Mouse (Mus musculus): Measurements from ENCODE around the gene Gm10037. TPM values are rescaled to one million over a fixed set of nuclear protein-coding genes. Genes with fewer than 3 reads are reported as not detected.
"Not testable (repeated sequence)": the region's sequence is repeated elsewhere in the genome, so short reads cannot be mapped to it uniquely, and the experiment has no call there.

The Gm10037 gene
- polyA plus RNA-seq (2014; fragmentation: Nextera tagmentation; extraction: Ambion mirVana) = 2.6 and 2.7 TPM in 2 replicates

DNA sequence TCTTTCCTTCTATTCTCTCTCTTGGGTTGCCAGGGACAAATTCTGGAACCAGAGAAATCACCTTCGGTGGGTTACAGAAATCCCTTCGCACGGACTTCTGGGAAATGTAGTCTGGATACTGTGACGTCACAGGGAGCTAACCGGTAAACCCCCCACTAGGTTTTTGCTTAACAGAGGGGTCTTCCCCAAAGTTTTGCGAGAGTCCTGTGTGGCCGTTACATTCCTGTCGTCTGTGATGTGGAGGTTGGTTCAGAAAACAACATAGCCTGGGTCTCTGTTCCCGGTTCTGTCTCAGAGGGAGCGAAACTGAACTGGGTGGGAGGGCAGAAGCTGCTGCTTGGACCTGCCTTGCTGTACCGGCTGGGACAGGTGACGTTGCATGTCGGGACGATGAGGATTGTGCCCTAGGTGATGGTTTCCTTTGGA lies at the start of gene Gm10037:
TSS of gene Gm10037 (plus strand) at position 196 of the 426 bp plus-strand sequence.
- peak; percentile 80 for ATAC-seq (ENCODE audit: low FRiP score, low TSS enrichment)
- no peak within 1 kb of the TSS for H3K27ac ChIP-seq (ENCODE audit: low read depth, low read length)
- no peaks in the 10 kb centered on the region for H3K27me3 ChIP-seq (ENCODE audit: control insufficient read depth, insufficient read depth, low read length)
- peak within 1 kb of the TSS; percentile 32 for H3K9ac ChIP-seq (ENCODE audit: low read depth, low read length)
- no peaks in the 10 kb centered on the region for H3K4me1 ChIP-seq (ENCODE audit: control insufficient read depth, insufficient read depth, low read length)
- H3K9me3 ChIP-seq (ENCODE audit: control insufficient read depth, low read length) = peaks cover 7% of the 10 kb centered on the region
- H3K4me3 ChIP-seq (ENCODE audit: low read length) = peak within 1 kb of the TSS; percentile 48
- 4% methylated on average over 14 of the region's 14 CpGs for WGBS
- peaks cover 8% of the 10 kb centered on the region; the same call in 1 of the 2 replicates for H3K36me3 ChIP-seq (ENCODE audit: control insufficient read depth, insufficient read depth, low read length)
- H3K4me2 ChIP-seq (replicated peaks; ENCODE audit: low read depth, low read length) = peak within 1 kb of the TSS; percentile 41

DNA sequence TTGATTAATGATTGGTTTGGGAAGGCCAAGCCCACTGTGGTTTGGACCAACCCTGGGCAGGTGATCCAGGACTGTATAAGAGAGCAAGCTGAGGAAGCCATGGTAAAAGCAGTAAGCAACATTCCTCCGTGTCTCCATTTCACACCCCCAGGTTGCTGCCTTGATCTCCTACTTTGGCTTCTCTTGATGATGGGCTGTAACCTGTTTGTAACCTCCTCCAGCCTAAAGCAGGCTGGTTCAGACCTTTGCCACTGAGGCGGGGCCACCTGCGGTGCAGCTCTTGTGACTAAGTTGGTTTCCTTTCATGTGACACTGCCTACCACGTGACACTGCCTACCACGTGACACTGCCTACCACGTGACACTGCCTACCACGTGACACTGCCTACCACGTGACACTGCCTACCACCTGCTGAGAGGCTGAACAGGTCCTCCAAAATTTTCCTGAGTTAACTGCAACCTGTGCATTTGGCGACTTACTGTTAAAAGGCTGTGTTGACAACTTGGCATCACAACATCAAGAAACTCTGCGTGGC lies 38.9 kb upstream of the Gm10037 start:
- H3K4me2 ChIP-seq (replicated peaks; ENCODE audit: low read depth, low read length) = no peak overlapping the region
- no peak overlapping the region for H3K27ac ChIP-seq (ENCODE audit: low read depth, low read length)
- 97% methylated on average over 10 of the region's 10 CpGs for WGBS
- H3K9me3 ChIP-seq (ENCODE audit: control insufficient read depth, low read length) = peaks cover 4% of the 10 kb centered on the region; the same call in 1 of the 2 replicates
- H3K9ac ChIP-seq (ENCODE audit: low read depth, low read length) = no peak overlapping the region
- H3K36me3 ChIP-seq (ENCODE audit: control insufficient read depth, insufficient read depth, low read length) = no peaks in the 10 kb centered on the region
- no peak for ATAC-seq (ENCODE audit: low FRiP score, low TSS enrichment)
- no peaks in the 10 kb centered on the region for H3K27me3 ChIP-seq (ENCODE audit: control insufficient read depth, insufficient read depth, low read length)
- H3K4me3 ChIP-seq (ENCODE audit: low read length) = no peak overlapping the region
- no peaks in the 10 kb centered on the region for H3K4me1 ChIP-seq (ENCODE audit: control insufficient read depth, insufficient read depth, low read length)

DNA sequence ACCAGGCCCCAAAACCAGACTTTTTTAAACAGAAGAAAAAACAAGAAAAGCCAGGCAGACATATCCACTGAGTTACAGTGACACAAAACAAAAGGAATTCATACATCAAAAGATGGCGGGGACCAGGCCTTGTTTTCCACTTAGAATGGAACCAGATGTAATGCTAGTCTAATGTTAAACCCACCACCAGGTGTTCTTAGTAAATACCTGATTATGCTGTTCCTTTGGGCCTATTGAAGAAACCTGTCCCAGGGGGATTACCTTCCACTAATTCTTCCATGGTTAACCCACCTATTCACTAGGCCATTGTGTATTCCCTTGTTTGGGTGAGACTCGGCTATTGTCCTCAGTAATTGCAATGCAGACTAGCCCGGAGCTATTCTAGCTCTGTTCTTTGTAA lies 32.3 kb upstream of the Gm10037 start:
- 76% methylated on average over 3 of the region's 3 CpGs for WGBS
- Histone ChIP-seq H3K9me3 (ENCODE audit: control insufficient read depth, low read length) (no peaks in the 10 kb centered on the region), H3K9ac (ENCODE audit: low read depth, low read length) (no peak overlapping the region), H3K4me2 (replicated peaks; ENCODE audit: low read depth, low read length) (no peak overlapping the region), H3K4me1 (ENCODE audit: control insufficient read depth, insufficient read depth, low read length) (no peaks in the 10 kb centered on the region), H3K36me3 (ENCODE audit: control insufficient read depth, insufficient read depth, low read length) (no peaks in the 10 kb centered on the region), H3K27ac (ENCODE audit: low read depth, low read length) (no peak overlapping the region), H3K27me3 (ENCODE audit: control insufficient read depth, insufficient read depth, low read length) (no peaks in the 10 kb centered on the region), H3K4me3 (ENCODE audit: low read length) (no peak overlapping the region)
- ATAC-seq (ENCODE audit: low FRiP score, low TSS enrichment) = no peak

DNA sequence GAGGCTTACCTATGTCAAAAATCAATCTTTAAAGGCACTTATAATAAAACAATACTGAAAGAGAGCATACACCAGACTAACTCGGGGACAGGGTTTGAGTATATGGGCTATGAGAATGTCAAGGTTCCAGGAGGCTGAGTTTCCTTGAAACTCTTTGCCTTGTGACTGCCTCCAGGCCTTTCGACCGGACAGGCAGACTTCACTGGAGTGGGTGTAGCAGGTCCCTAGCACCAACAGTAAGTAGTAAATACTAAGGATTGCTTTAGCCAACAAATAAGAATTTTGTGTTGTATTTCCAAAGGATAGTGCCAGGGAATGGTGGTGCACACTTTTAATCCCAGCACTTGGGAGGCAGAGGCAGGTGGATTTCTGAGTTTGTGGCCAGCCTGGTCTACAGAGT lies 31.8 kb upstream of the Gm10037 start:
- H3K4me3 ChIP-seq (ENCODE audit: low read length); H3K9me3 ChIP-seq (ENCODE audit: control insufficient read depth, low read length); H3K4me1 ChIP-seq (ENCODE audit: control insufficient read depth, insufficient read depth, low read length); ATAC-seq (ENCODE audit: low FRiP score, low TSS enrichment); H3K36me3 ChIP-seq (ENCODE audit: control insufficient read depth, insufficient read depth, low read length); H3K27ac ChIP-seq (ENCODE audit: low read depth, low read length); H3K9ac ChIP-seq (ENCODE audit: low read depth, low read length); H3K4me2 ChIP-seq (replicated peaks; ENCODE audit: low read depth, low read length); H3K27me3 ChIP-seq (ENCODE audit: control insufficient read depth, insufficient read depth, low read length): not testable (repeated sequence)
- WGBS = 89% methylated on average over 3 of the region's 3 CpGs

GRCm38 (mm10) chr13:67811651-67812210 lies 19.2 kb upstream of the Gm10037 start:
- Histone ChIP-seq H3K9me3 (ENCODE audit: control insufficient read depth, low read length) (no peaks in the 10 kb centered on the region), H3K4me3 (ENCODE audit: low read length) (no peak overlapping the region), H3K4me2 (replicated peaks; ENCODE audit: low read depth, low read length) (no peak overlapping the region), H3K27me3 (ENCODE audit: control insufficient read depth, insufficient read depth, low read length) (no peaks in the 10 kb centered on the region), H3K36me3 (ENCODE audit: control insufficient read depth, insufficient read depth, low read length) (no peaks in the 10 kb centered on the region), H3K27ac (ENCODE audit: low read depth, low read length) (no peak overlapping the region), H3K9ac (ENCODE audit: low read depth, low read length) (no peak overlapping the region), H3K4me1 (ENCODE audit: control insufficient read depth, insufficient read depth, low read length) (no peaks in the 10 kb centered on the region)
- ATAC-seq (ENCODE audit: low FRiP score, low TSS enrichment) = no peak
- 63% methylated on average over 1 of the region's 1 CpGs for WGBS

DNA sequence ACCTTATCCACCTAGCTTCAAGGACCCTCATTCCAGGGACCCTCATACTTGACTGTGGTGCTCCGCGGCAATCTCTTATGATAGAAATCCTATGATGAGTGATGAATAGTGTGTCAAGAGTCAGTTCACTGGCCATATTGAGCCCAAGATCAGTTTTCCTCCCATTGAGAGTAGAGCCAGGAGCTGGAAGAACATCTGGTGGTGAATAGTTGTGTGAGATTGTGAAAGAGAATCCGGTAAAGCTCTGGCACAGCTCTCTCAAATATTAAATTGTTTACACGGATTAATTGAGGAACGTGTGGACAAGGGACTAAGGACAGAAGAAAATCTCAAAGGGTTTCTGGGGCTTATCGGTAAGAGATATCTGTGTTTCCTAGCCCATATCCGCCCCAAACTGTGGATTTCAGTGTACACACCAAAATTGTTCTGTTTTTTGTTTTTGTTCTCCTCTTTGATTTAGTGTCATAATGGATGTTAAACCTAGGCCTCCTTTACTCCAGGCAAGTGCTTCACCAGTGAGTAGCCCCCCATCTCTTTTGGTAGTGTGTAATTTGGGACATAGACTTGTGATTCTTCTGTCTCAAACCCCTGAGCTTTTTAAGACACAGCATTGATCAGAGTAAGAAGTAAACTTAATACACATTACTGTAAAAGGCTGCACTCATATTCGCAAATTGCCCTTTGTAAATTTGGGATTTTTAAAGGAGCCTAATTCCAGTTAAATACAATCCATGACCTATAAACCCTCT lies 17.8 kb upstream of the Gm10037 start:
- ATAC-seq (ENCODE audit: low FRiP score, low TSS enrichment) = no peak; the same call in 1 of the 2 replicates
- Histone ChIP-seq H3K4me2 (replicated peaks; ENCODE audit: low read depth, low read length) (peak overlapping the region; percentile 68), H3K9ac (ENCODE audit: low read depth, low read length) (no peak overlapping the region), H3K4me3 (ENCODE audit: low read length) (peak overlapping the region; percentile 88), H3K27ac (ENCODE audit: low read depth, low read length) (0 out of 2 replicates have a peak overlapping the region, but pooled peaks have one; percentile 85), H3K9me3 (ENCODE audit: control insufficient read depth, low read length) (no peaks in the 10 kb centered on the region), H3K27me3 (ENCODE audit: control insufficient read depth, insufficient read depth, low read length) (no peaks in the 10 kb centered on the region), H3K4me1 (ENCODE audit: control insufficient read depth, insufficient read depth, low read length) (no peaks in the 10 kb centered on the region), H3K36me3 (ENCODE audit: control insufficient read depth, insufficient read depth, low read length) (no peaks in the 10 kb centered on the region)
- WGBS = 80% methylated on average over 8 of the region's 8 CpGs

- H3K27me3 ChIP-seq (ENCODE audit: control insufficient read depth, insufficient read depth, low read length) = no peaks in the 10 kb centered on the region
- 5% methylated on average over 31 of the region's 31 CpGs for WGBS
These were observed 16.9 kb upstream of the Gm10037 start, which contains the start of gene Zfp273 for GRCm38 (mm10) chr13:67813710-67814660. Gene Zfp273 (plus strand): TSS chr13:67813740.

DNA sequence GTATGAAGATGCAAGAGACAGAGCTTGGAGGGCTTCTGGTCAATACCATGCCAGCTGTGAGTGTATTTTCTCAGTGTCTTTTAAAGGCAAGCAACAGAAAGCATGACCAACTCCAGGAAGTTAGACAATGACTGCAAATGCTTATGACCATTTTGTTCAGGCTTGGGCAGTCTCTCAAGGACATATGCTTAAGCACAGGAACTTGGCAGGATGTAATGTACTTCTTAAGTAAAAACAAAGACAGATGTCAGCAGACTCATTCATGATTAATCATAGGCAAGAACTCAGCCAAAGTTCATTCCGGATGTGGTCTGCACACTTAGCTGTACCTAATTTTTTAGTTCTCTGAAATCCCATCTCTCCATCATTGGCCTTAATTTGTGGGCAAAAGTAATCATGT lies 12.3 kb upstream of the Gm10037 start:
- ATAC-seq (ENCODE audit: low FRiP score, low TSS enrichment) = no peak
- Histone ChIP-seq H3K4me3 (ENCODE audit: low read length) (no peak overlapping the region), H3K4me1 (ENCODE audit: control insufficient read depth, insufficient read depth, low read length) (no peaks in the 10 kb centered on the region), H3K36me3 (ENCODE audit: control insufficient read depth, insufficient read depth, low read length) (no peaks in the 10 kb centered on the region), H3K9me3 (ENCODE audit: control insufficient read depth, low read length) (no peaks in the 10 kb centered on the region), H3K4me2 (replicated peaks; ENCODE audit: low read depth, low read length) (no peak overlapping the region), H3K27ac (ENCODE audit: low read depth, low read length) (no peak overlapping the region), H3K27me3 (ENCODE audit: control insufficient read depth, insufficient read depth, low read length) (no peaks in the 10 kb centered on the region), H3K9ac (ENCODE audit: low read depth, low read length) (no peak overlapping the region)
- WGBS = 87% methylated on average over 1 of the region's 1 CpGs

More at GRCm38 (mm10) chr13:67813710-67814660, 16.9 kb upstream of the Gm10037 start, which contains the start of gene Zfp273:
- Histone ChIP-seq H3K4me1 (ENCODE audit: control insufficient read depth, insufficient read depth, low read length) (no peaks in the 10 kb centered on the region), H3K27ac (ENCODE audit: low read depth, low read length) (peak within 1 kb of the TSS; percentile 85), H3K9me3 (ENCODE audit: control insufficient read depth, low read length) (no peaks in the 10 kb centered on the region), H3K36me3 (ENCODE audit: control insufficient read depth, insufficient read depth, low read length) (no peaks in the 10 kb centered on the region), H3K4me3 (ENCODE audit: low read length) (peak within 1 kb of the TSS; percentile 88), H3K9ac (ENCODE audit: low read depth, low read length) (peak within 1 kb of the TSS; percentile 63; the same call in 1 of the 2 replicates), H3K4me2 (replicated peaks; ENCODE audit: low read depth, low read length) (peak within 1 kb of the TSS; percentile 68)
- peak; percentile 96 for ATAC-seq (ENCODE audit: low FRiP score, low TSS enrichment)

Measured in kidney, embryonic 14.5 days (tissue).